In the genomic region with DNA sequence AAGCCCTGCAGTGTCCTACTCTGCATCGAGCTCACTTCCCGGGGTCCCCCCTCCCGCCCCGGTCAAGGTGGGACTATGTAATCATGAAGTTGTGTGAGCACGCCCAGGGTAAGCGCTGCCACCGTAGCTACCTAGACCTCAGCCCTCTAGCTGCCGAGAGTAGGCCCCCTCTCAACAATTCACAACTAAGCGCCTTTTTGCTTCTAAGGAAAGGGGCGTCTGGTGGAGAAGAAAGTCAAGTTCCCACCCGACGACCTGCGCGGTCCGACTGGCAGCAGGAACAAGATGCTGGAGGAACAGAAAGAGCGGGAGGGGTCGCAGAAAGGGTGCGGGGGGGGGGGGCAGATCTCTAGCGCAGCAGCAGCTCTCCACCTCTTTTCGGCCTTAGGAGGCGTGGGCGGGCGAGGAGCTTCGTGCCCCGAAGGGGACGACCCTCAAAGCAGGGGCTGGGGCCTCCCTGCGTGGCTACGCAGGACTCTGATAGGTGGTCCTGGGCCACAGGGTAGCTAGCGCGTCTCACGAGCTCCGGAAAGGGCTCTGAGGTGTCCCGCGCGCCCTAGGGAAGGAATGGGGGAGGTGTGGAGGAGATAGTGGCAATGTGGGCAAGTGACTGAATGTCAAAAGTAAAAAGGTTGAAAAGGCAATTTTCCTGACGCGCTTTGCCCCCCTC, we compare ENCODE assay signal across 8 mouse cellular contexts. TPM values are rescaled to one million over a fixed set of nuclear protein-coding genes. Genes with fewer than 3 reads are reported as not detected.
A peak's percentile ranks its signal among the peaks of the same experiment; 100 is the strongest.
DNase-seq lines count a peak whose midpoint lies in the region; ATAC-seq lines count a peak whose summit lies in the region.

No protein-coding gene starts in this region.

- peak overlapping the region; percentile 31; the same call in 1 of the 2 replicates for H3K9ac ChIP-seq in limb, embryonic 15.5 days
- H3K9ac ChIP-seq in neural tube, embryonic 15.5 days (replicated peaks): peak overlapping the region; percentile 38; the same call in 1 of the 2 replicates

- H3K36me3 ChIP-seq in hindbrain, embryonic 10.5 days: no peaks in the 10 kb centered on the region
- H3K36me3 ChIP-seq in limb, embryonic 15.5 days: no peaks in the 10 kb centered on the region
- no peaks in the 10 kb centered on the region for H3K36me3 ChIP-seq in neural tube, embryonic 15.5 days

- peak overlapping the region; percentile 72 for H3K4me2 ChIP-seq in limb, embryonic 15.5 days
- H3K4me2 ChIP-seq in neural tube, embryonic 15.5 days: peak overlapping the region; percentile 63

- under 1% methylated on average over 37 of the region's 37 CpGs for WGBS in hindbrain, embryonic 10.5 days
- 5% methylated on average over 37 of the region's 37 CpGs for WGBS in limb, embryonic 15.5 days
- 3% methylated on average over 34 of the region's 37 CpGs for WGBS in neural tube, embryonic 15.5 days

- no peaks in the 10 kb centered on the region for H3K9me3 ChIP-seq in hindbrain, embryonic 10.5 days
- H3K9me3 ChIP-seq in limb, embryonic 15.5 days: no peaks in the 10 kb centered on the region
- H3K9me3 ChIP-seq in neural tube, embryonic 15.5 days (replicated peaks): no peaks in the 10 kb centered on the region

- peak overlapping the region; percentile 99 for H3K27ac ChIP-seq in hindbrain, embryonic 10.5 days
- no peak overlapping the region for H3K27ac ChIP-seq in limb, embryonic 15.5 days
- peak overlapping the region; percentile 39 for H3K27ac ChIP-seq in neural tube, embryonic 15.5 days (replicated peaks)

- ATAC-seq in limb, embryonic 15.5 days (ENCODE audit: insufficient number of reproducible peaks, low FRiP score, low TSS enrichment, low read depth): no peak
- ATAC-seq in neural tube, embryonic 15.5 days (ENCODE audit: low FRiP score): peak; percentile 27; the same call in 1 of the 2 replicates

- DNase-seq in adrenal gland, adult (ENCODE audit: inconsistent age in 2 of 2, low spot score in 1 of 2): peak; percentile 55 to 86
- no peak for DNase-seq in adrenal gland, postnatal 4 days (ENCODE audit: low spot score in 2 of 2)
- peak; percentile 81 for DNase-seq in embryo, embryonic 10 days (ENCODE audit: low spot score)
- DNase-seq in hindbrain, embryonic 10.5 days (ENCODE audit: low spot score): peak; percentile 78
- DNase-seq in gastrocnemius, postnatal 4 days (ENCODE audit: low spot score in 2 of 2): no peak
- DNase-seq in layer of hippocampus, adult 8-10 months (ENCODE audit: low spot score in 2 of 2): no peak

- H3K4me3 ChIP-seq in hindbrain, embryonic 10.5 days: peak overlapping the region; percentile 67
- peak overlapping the region; percentile 40 for H3K4me3 ChIP-seq in limb, embryonic 15.5 days
- H3K4me3 ChIP-seq in neural tube, embryonic 15.5 days (replicated peaks): peak overlapping the region; percentile 35

- H3K27me3 ChIP-seq in hindbrain, embryonic 10.5 days (ENCODE audit: insufficient read depth, poor library complexity, severe bottlenecking): peaks cover 70% of the 10 kb centered on the region
- peaks cover 47% of the 10 kb centered on the region for H3K27me3 ChIP-seq in limb, embryonic 15.5 days
- H3K27me3 ChIP-seq in neural tube, embryonic 15.5 days (replicated peaks): peaks cover 43% of the 10 kb centered on the region

- peaks cover 66% of the 10 kb centered on the region for H3K4me1 ChIP-seq in hindbrain, embryonic 10.5 days (replicated peaks)
- H3K4me1 ChIP-seq in limb, embryonic 15.5 days: peaks cover 21% of the 10 kb centered on the region
- H3K4me1 ChIP-seq in neural tube, embryonic 15.5 days: peaks cover 25% of the 10 kb centered on the region

RNA-seq across cellular contexts. Expression of a gene that starts 2.7 kb away (rescaled TPM):
- 100 to 1,000 TPM; 143 to 160 TPM for total RNA-seq in adrenal gland, postnatal 4 days (2021)
- polyA plus RNA-seq in hindbrain, embryonic 10.5 days (2016; fragmentation: Nextera tagmentation; extraction: Ambion mirVana): 83.4 and 86.4 TPM in 2 replicates
- 28.0 and 34.7 TPM in 2 replicates for polyA plus RNA-seq in limb, embryonic 15.5 days (2015; fragmentation: Nextera tagmentation; extraction: Ambion mirVana)
- polyA plus RNA-seq in neural tube, embryonic 15.5 days (2015; fragmentation: Nextera tagmentation; extraction: Ambion mirVana): 60.3 and 62.5 TPM in 2 replicates
- 10 to 100 TPM; 42.6 to 52.1 TPM for total RNA-seq in gastrocnemius, postnatal 4 days (2021)
- 10 to 100 TPM; 40.5 to 53.3 (median 45.9) TPM for total RNA-seq in layer of hippocampus, adult 8-10 months (2022)

Comparison
In these comparisons a context has a peak if more than half of its experiments do, and no peak if none do; other contexts are left out.
1. DNase-seq: peak in adrenal gland, adult (2 of 2), embryo, embryonic 10 days (single experiment) and hindbrain, embryonic 10.5 days (single experiment); none in adrenal gland, postnatal 4 days (0 of 2), gastrocnemius, postnatal 4 days (0 of 2) and layer of hippocampus, adult 8-10 months (0 of 2).
2. Peak in every context shown above with its lines, with median percentiles within 50 percentile points of each other: H3K4me3 ChIP-seq.